Mouse (Mus musculus): ENCODE data around the gene Cipc. TPM values are rescaled to one million over a fixed set of nuclear protein-coding genes. Genes with fewer than 3 reads are reported as not detected.

The Cipc gene
- polyA plus RNA-seq, 1 experiment, result 0.61 TPM

GRCm38 (mm10) chr12:87002209-87002608 lies 55.4 kb downstream of the Cipc start:
- no peaks in the 10 kb centered on the region for H3K4me1 ChIP-seq (ENCODE audit: control insufficient read depth)
- H3K36me3 ChIP-seq (ENCODE audit: control insufficient read depth), result no peaks in the 10 kb centered on the region
- no peaks in the 10 kb centered on the region for H3K27me3 ChIP-seq (ENCODE audit: control insufficient read depth)
- no peaks in the 10 kb centered on the region for H3K9me3 ChIP-seq (ENCODE audit: control insufficient read depth, low read length)
- H3K4me3 ChIP-seq (replicated peaks), result no peak overlapping the region
- TF ChIP-seq TAL1 (IDR thresholded peaks at IDR 0.05; ENCODE audit: low read length) (no peak), GATA1 (IDR thresholded peaks at IDR 0.05; ENCODE audit: low read length) (no peak)

GRCm38 (mm10) chr12:87002815-87003214 lies 56.0 kb downstream of the Cipc start:
- no peaks in the 10 kb centered on the region for H3K27me3 ChIP-seq (ENCODE audit: control insufficient read depth)
- H3K36me3 ChIP-seq (ENCODE audit: control insufficient read depth), result no peaks in the 10 kb centered on the region
- TF ChIP-seq TAL1 (IDR thresholded peaks at IDR 0.05; ENCODE audit: low read length) (no peak), GATA1 (IDR thresholded peaks at IDR 0.05; ENCODE audit: low read length) (no peak)
- no peak overlapping the region for H3K4me3 ChIP-seq (replicated peaks)
- no peaks in the 10 kb centered on the region for H3K4me1 ChIP-seq (ENCODE audit: control insufficient read depth)
- no peaks in the 10 kb centered on the region for H3K9me3 ChIP-seq (ENCODE audit: control insufficient read depth, low read length)

- TF ChIP-seq TAL1 (IDR thresholded peaks at IDR 0.05; ENCODE audit: low read length) (no peak), GATA1 (IDR thresholded peaks at IDR 0.05; ENCODE audit: low read length) (no peak)
- H3K9me3 ChIP-seq (ENCODE audit: control insufficient read depth, low read length), result no peaks in the 10 kb centered on the region
- H3K4me3 ChIP-seq (replicated peaks), result no peak overlapping the region
- H3K27me3 ChIP-seq (ENCODE audit: control insufficient read depth), result no peaks in the 10 kb centered on the region
- no peaks in the 10 kb centered on the region for H3K4me1 ChIP-seq (ENCODE audit: control insufficient read depth)
- H3K36me3 ChIP-seq (ENCODE audit: control insufficient read depth), result no peaks in the 10 kb centered on the region
These were observed 56.8 kb downstream of the Cipc start for GRCm38 (mm10) chr12:87003606-87004005.

GRCm38 (mm10) chr12:87004596-87004995 lies 57.8 kb downstream of the Cipc start:
- Histone ChIP-seq H3K27me3 (ENCODE audit: control insufficient read depth) (peaks cover 2% of the 10 kb centered on the region; the same call in 1 of the 2 replicates), H3K4me1 (ENCODE audit: control insufficient read depth) (no peaks in the 10 kb centered on the region), H3K4me3 (replicated peaks) (no peak overlapping the region), H3K9me3 (ENCODE audit: control insufficient read depth, low read length) (no peaks in the 10 kb centered on the region), H3K36me3 (ENCODE audit: control insufficient read depth) (no peaks in the 10 kb centered on the region)
- TF ChIP-seq TAL1 (IDR thresholded peaks at IDR 0.05; ENCODE audit: low read length), result no peak
- no peak for TF ChIP-seq GATA1 (IDR thresholded peaks at IDR 0.05; ENCODE audit: low read length)

Other genes with a start within 250 kb of the Cipc start
- gene Angel1, start 220.6 kb upstream of the Cipc start, polyA plus RNA-seq (2012), result 0.01 TPM in 1 of 2 replicates, not detected in the other
- not detected in 2 replicates for gene Lrrc74a, start 212.7 kb upstream of the Cipc start, polyA plus RNA-seq (2012)
- 0.04 and 0.05 TPM in 2 replicates for gene Irf2bpl, start 62.2 kb upstream of the Cipc start, polyA plus RNA-seq (2012)
- gene Zdhhc22, start 43.4 kb downstream of the Cipc start, polyA plus RNA-seq (2012), result not detected in 2 replicates
- gene Tmem63c, start 74.3 kb downstream of the Cipc start, polyA plus RNA-seq (2012), result not detected in 2 replicates
- not detected in 2 replicates for gene Ngb, start 155.5 kb downstream of the Cipc start, polyA plus RNA-seq (2012)
- gene Gstz1, start 200.1 kb downstream of the Cipc start, polyA plus RNA-seq (2012), result 0.29 and 0.41 TPM in 2 replicates
- 0.09 and 0.11 TPM in 2 replicates for gene Pomt2, start 200.9 kb downstream of the Cipc start, polyA plus RNA-seq (2012)